Mouse (Mus musculus): Measurements from ENCODE around the gene Hyou1.
"Not testable (repeated sequence)": the region's sequence is repeated elsewhere in the genome, so short reads cannot be mapped to it uniquely, and the experiment has no call there.

Gene Hyou1

DNA sequence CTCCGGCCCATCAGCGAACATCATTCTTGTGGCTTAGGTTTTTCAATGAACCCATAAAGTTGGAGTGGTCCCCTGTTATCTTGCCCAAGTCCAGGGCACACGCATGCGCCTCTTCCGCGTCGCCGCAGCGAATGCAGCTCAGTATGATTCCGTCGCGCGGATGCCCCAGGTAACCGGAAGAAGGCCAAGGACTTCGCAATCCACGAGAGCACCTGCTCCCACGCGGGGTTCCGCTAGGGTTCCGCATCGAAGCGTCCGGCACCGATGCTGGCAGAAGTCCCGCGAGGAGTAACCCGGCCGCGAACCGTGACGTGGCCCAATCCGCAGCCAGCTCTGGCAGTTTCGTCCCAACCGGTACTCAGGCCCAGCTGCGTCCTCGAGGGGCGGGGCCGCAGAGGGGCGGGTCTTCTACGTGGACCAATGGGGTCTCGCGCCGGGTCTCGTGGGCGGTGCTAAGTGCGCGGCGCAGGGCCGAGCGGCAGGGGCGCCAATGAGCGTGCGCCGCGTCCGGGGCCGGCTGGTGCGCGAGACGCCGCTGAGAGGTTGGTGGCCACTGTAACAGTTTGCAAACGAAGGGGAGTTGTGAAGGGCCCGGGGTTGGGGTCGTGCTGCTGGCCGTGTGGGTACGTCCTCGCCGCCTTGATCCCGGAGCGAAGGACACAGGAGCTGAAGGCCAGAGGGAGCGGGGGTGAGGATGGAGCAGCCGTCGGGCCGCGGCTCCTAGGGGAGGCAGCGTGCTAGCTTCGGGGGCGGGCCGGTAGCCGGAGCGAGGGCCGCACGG is at the start of gene Hyou1:
TSS of gene Hyou1 (plus strand) at position 437 of the 781 bp plus-strand sequence.
- DNase-seq = peak; percentile 99

- no peak for DNase-seq
These were observed 48.6 kb upstream of the Hyou1 start for GRCm38 (mm10) chr9:44330736-44331135.

GRCm38 (mm10) chr9:44332918-44333638 is 46.2 kb upstream of the Hyou1 start:
- DNase-seq = no peak

DNA sequence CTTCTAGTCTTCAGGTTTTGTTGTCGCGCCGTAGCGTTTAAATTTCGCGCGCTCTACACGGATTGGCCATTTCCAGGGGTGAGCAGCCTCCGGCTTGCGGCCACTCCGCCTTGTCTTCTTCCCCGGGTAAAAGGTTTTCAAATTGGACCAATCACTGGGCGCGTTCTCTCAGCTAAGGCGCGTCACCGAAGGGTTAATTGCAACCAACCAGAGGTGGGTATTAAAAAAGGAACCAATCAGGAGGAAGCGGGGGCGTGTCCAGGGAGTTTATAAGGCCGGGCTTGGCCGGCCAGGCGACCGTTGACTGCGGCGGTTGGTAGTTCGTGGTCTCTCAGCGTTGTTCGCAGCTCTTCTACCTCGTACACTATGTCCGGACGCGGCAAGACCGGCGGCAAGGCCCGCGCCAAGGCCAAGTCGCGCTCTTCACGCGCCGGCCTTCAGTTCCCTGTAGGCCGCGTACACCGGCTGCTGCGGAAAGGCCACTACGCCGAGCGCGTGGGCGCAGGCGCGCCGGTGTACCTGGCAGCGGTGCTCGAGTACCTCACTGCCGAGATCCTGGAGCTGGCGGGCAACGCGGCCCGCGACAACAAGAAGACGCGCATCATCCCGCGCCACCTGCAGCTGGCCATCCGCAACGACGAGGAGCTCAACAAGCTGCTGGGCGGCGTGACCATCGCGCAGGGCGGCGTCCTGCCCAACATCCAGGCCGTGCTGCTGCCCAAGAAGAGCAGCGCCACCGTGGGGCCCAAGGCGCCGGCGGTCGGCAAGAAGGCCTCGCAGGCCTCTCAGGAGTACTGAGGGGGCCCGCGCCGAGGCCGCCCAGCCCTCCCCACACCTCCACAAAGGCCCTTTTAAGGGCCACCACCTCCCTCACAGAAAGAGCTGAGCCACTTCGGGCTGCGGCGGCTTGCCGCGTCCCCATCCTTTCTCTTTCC is 44.6 kb upstream of the Hyou1 start, which contains the start of gene H2afx:
TSS of gene H2afx (plus strand) at position 299 of the 935 bp plus-strand sequence.
- peak; percentile 98 for DNase-seq

GRCm38 (mm10) chr9:44335331-44336092 is 43.8 kb upstream of the Hyou1 start:
- peak; percentile 23 to 29 for DNase-seq

GRCm38 (mm10) chr9:44336093-44336406 is 43.2 kb upstream of the Hyou1 start:
- DNase-seq = no peak

DNA sequence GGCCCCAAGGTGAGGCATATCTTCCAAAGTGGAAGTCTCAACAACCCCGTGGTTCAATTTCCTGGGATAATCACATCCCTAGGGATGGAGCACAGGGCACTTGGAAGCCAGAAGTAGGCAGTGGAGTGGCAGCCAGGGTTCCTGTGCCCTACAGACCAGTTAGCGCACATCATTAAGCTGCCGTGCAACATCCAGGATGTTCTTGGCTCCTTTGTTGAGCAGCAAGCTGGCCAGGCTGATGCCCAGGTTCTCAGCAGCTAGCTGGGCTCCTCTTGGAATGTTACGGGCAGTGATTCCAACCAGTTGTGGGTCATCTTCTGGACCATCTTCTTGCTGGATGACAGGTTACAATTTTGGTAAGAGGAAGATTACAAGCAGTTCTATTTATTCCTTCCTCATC is 42.8 kb upstream of the Hyou1 start:
- not testable (repeated sequence) for DNase-seq

DNA sequence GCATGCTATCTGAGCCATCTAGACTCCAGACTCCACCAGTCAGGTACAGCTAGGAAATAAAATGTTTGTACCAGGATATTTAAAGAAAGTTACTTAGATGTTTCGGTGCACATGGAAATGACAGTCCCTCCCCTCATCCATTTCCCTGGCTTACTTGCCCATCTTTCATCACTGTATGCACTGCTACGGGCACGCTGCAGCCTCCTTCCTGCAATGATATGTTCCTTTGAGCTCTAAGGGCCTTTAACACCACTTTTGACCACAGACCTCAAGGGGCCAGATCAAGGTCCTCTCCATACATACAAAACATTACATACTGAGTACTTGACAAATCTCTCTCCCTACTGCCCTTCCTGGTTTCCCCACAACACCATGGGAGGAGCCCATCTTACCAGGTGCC is 42.3 kb upstream of the Hyou1 start:
- no peak for DNase-seq

DNA sequence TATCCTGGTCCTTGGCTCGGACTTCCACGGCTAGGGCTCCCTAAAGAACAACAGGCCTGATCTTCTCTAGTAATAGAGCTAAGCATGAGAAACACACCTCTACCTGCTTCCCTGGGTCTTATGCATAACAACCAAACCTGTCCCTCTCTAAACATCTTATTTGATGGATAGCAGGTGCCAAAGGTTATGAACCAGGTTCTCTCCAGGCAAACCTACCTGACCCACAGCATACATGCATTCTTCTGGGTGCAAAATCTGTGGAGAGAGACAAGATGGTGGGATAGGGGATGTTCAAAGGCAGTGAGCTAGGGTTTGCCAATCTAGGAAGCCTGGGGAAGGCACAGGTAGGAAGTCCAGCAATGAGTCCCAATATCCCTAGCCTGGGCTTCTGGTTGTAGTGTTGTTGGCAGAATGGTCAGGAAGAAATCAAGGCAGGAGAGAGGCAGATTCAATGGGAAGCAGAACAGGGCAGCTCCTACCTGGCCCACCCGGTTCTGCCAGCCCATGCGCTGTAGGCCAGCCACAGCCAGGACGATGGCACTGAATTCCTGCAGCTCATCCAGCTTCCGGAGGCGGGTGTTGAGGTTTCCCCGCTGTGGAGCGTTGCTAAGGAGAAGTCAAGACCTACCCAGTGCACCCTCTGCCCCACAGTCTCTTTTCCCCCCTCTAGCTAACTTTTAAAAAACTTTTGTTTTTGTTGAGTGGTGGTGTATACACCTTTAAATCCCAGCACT is 41.7 kb upstream of the Hyou1 start:
- DNase-seq = no peak

DNA sequence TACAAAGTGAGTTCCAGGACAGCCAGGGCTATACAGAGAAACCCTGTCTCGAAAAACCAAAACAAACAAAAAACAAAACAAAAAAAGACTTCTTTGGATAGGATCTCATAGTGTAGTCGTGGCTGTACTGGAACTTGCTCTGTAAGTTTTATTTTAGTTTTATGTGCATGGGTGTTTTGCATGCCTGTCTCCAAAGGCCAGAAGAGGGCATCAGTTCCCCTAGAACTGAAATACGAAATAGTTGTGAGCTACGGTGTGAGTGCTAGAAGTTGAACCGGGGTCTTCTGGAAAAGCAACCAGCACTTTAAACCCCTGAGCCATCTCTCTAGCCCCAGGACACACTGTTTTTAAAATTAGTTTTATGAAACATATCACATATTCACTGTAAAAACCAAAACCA is 40.7 kb upstream of the Hyou1 start:
- DNase-seq = no peak

DNA sequence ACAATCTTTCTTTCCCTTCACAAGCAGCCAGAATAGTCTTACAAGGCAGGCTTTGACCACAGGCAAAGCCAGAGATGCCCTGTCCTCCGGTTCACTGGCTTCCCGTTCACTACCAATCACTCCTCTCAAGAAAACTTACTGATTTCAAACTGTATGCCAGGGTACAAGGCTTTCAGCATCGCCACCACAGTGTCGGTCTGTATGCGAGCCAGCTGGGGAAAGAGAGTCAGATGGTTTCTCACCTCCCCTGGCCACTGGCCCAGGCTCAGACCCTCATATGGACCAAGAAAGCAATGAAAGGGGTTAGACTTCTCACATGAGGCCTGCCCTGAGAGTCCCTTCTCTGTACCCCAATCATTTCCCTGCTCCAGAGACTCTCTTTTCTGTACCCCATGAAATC is 37.8 kb upstream of the Hyou1 start:
- no peak for DNase-seq

DNA sequence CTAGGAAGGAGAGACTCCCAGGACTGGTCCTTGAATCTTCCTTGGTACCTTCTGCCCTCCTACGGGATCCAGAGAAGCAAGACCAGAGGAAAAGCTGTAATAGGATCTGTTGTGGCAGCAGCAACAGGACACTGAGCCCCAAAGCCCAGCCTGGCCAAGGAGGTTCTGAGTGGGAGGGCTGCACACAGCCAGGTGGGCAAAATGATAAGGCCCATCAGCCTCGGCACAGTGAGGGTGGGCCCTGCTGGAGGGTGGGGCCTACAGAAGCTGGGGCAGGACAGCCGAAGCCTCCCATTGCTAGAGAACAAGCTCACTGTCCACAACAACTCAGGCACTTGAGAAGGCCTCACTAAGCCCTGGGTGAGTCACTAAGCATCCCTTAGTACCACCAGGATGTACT is 37.1 kb upstream of the Hyou1 start:
- DNase-seq = no peak

- DNase-seq = no peak
These were observed 36.7 kb upstream of the Hyou1 start for GRCm38 (mm10) chr9:44342605-44343004.

- no peak for DNase-seq
These were observed 36.0 kb upstream of the Hyou1 start for GRCm38 (mm10) chr9:44343290-44343689.

DNA sequence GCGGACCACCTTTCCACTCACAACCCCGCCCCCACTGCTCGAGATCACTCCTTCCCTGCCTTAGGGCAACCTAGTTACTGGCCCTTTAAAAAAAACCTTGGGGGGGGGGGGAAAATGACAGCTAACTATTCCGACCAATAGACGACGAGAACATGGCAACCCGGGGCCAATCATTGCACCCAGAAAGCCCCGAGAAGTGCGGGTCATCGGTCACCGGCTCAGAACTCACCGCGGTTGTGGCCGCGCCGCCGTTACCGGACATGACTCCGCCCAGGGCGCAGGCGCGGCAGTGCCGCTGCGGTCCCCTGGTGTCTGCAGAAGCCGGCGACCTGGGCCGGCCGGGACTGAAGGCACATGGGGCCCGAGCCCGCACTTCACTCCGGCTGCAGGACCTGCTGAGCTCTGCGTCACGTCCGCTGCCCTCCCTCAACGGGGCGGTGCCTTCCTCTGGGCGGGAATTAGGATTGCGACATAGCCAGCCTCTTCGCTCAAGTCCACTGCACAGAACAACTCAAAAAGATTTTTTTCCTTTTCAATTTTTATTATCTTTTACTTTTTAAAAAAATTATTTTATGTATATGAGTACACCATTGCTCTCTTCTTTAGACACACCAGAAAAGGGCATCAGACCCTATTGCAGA is 35.4 kb upstream of the Hyou1 start, which contains the start of gene Hmbs:
TSS of gene Hmbs (minus strand) at position 448 of the 641 bp plus-strand sequence.
- peak; percentile 87 for DNase-seq

GRCm38 (mm10) chr9:44345570-44346433 is 33.5 kb upstream of the Hyou1 start:
- no peak for DNase-seq

- no peak for DNase-seq
These were observed 32.1 kb upstream of the Hyou1 start for GRCm38 (mm10) chr9:44347166-44347565.

DNA sequence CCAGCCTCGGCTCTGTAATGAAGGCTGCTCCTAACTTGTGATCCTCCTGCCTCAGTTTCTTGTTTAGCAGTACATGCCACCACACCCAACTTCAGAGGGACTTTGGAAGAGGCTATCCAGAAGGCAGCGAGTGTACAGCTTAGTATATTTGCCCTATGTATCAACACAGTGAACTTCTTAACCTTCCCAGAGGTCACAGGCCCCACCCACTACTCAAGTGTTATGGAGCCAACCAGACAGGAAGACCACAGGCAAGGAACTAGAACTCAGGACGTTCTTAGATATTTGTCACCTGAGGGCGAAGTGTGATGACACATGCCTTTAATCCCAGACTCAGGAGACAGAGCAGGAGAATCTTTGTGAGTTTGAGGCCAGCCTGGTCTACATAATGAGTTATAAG is 31.7 kb upstream of the Hyou1 start:
- no peak for DNase-seq

DNA sequence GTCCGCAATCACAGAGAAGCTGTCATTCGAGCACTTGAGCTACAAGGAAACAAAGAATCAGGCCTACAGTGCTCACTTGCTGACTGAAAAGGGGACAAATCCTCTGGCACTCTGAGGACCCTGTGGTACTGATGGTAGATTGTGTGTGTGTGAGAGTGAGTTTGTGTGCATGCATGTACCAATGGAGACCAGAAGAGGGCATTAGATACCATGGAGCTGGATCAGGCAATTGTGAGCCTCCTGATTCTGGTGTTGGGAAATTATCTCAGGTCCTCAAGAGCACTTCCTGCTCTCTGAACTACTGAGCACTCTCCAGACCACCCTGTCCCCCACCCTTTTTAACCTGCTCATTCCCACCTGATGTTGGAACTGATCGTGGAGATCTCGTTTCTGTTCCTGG is 30.7 kb upstream of the Hyou1 start:
- no peak for DNase-seq

DNA sequence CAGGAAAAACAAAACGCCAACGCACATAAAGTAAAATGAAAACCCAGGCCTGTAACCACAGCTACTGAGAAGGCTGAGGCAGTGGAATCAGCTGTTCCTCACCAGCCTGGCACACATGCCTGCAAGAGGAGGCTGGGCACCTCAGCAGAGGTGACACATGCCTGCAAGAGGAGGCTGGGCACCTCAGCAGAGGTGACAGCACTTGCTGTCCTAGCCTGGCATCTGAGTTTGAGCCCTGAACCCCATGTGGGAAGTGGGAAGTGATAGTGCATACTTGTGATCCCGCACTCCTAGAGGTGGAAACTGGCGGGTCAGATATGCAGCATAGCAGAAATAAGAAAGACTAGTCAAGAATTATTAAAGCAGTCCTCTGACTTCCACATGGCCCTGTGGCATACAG is 27.9 kb upstream of the Hyou1 start:
- DNase-seq = no peak
